Mouse (Mus musculus) G1E-ER4 (cell line): ENCODE results near the gene Mbd3. TPM values are rescaled to one million over a fixed set of nuclear protein-coding genes. Genes with fewer than 3 reads are reported as not detected.

Experiments
- GATA1 ChIP-seq: IDR thresholded peaks from one replicate; pipeline ENCODE4 v1.8.0; 2012; ENCODE audit warnings: low read length, inconsistent platforms
- polyA plus RNA-seq: library from polyadenylated mRNA; stranded (reverse); fragments of >175 nt; gene quantifications from 2 replicates; pipeline ENCODE4 v1.2.3, GENCODE M21; 2012

Gene Mbd3
- polyA plus RNA-seq, 1 experiment, result 289 TPM

- no peak for TF ChIP-seq GATA1
Measured at GRCm38 (mm10) chr10:80412656-80413541, 13.5 kb upstream of the Mbd3 start.

GRCm38 (mm10) chr10:80407924-80408323 lies 8.6 kb upstream of the Mbd3 start:
- TF ChIP-seq GATA1, result no peak

GRCm38 (mm10) chr10:80406684-80407501 lies 7.5 kb upstream of the Mbd3 start, which contains the start of gene Uqcr11:
Uqcr11 (minus strand) TSS chr10:80406830.
- no peak for TF ChIP-seq GATA1

GRCm38 (mm10) chr10:80405481-80406173 lies 6.3 kb upstream of the Mbd3 start:
- no peak for TF ChIP-seq GATA1

GRCm38 (mm10) chr10:80403044-80403692 lies 3.8 kb upstream of the Mbd3 start:
- no peak for TF ChIP-seq GATA1

- no peak for TF ChIP-seq GATA1
Measured at GRCm38 (mm10) chr10:80400704-80401161, 1.4 kb upstream of the Mbd3 start.

GRCm38 (mm10) chr10:80399973-80400703 lies 788 bp upstream of the Mbd3 start:
- TF ChIP-seq GATA1, result no peak

- no peak for TF ChIP-seq GATA1
Measured at GRCm38 (mm10) chr10:80398719-80399190, 595 bp downstream of the Mbd3 start.

- no peak for TF ChIP-seq GATA1
Measured at GRCm38 (mm10) chr10:80398174-80398535, 1.2 kb downstream of the Mbd3 start.

GRCm38 (mm10) chr10:80397524-80398173 lies 1.7 kb downstream of the Mbd3 start:
- TF ChIP-seq GATA1, result no peak

GRCm38 (mm10) chr10:80396822-80397523 lies 2.4 kb downstream of the Mbd3 start:
- TF ChIP-seq GATA1, result no peak

- TF ChIP-seq GATA1, result no peak
Measured at GRCm38 (mm10) chr10:80395025-80395627, 4.2 kb downstream of the Mbd3 start.

- no peak for TF ChIP-seq GATA1
Measured at GRCm38 (mm10) chr10:80392687-80393086, 6.7 kb downstream of the Mbd3 start.

- TF ChIP-seq GATA1, result no peak
Measured at GRCm38 (mm10) chr10:80390697-80391096, 8.7 kb downstream of the Mbd3 start.
